Mouse (Mus musculus) forebrain, embryonic 10.5 days (tissue): ENCODE measurements around the gene Glg1. TPM values are rescaled to one million over a fixed set of nuclear protein-coding genes. Genes with fewer than 3 reads are reported as not detected.
"Not testable (repeated sequence)": the region's sequence is repeated elsewhere in the genome, so short reads cannot be mapped to it uniquely, and the experiment has no call there.

Experiments used
- DNase-seq: peaks from one replicate; pipeline ENCODE4 v3.0.0-alpha.2; 2017; ENCODE audit warnings: low spot score; ENCODE audit errors: extremely low spot score
- H3K27ac ChIP-seq: fragments of 300-500 bp; sonication (generic); 2 replicates; pipeline ENCODE4 v1.5.1; 2016; ENCODE audit warnings: mild to moderate bottlenecking
- H3K27me3 ChIP-seq: fragments of 300-500 bp; sonication (generic); 2 replicates; pipeline ENCODE4 v1.6.1; 2016; ENCODE audit warnings: mild to moderate bottlenecking; ENCODE audit not compliant: poor library complexity, severe bottlenecking
- H3K36me3 ChIP-seq: fragments of 300-500 bp; sonication (generic); replicated peaks from 2 replicates; pipeline ENCODE4 v1.6.1; 2016; ENCODE audit warnings: mild to moderate bottlenecking, moderate library complexity
- H3K4me1 ChIP-seq: fragments of 300-500 bp; sonication (generic); 2 replicates; pipeline ENCODE4 v1.6.1; 2016
- H3K4me3 ChIP-seq: fragments of 300-500 bp; sonication (generic); 2 replicates; pipeline ENCODE4 v1.5.1; 2016; ENCODE audit warnings: mild to moderate bottlenecking, moderate library complexity
- H3K9me3 ChIP-seq: fragments of 300-500 bp; sonication (generic); 2 replicates; pipeline ENCODE4 v1.6.1; 2016; ENCODE audit warnings: mild to moderate bottlenecking, moderate library complexity
- WGBS: fragments of 180-500 bp; shearing (Covaris S2); methylation state at CpG from one replicate; pipeline ENCODE4 v1.1.7; 2016; 5-methylcytosine and 5-hydroxymethylcytosine counted together
- microRNA-seq: library from miRNA; unstranded; fragments of <30 nt; microRNA quantifications from one replicate; pipeline ENCODE4, GENCODE M21; 2017
- polyA plus RNA-seq: library from polyadenylated mRNA; unstranded; fragments of >200 nt; fragmentation: Nextera tagmentation; extraction: Ambion mirVana; gene quantifications from 2 replicates; pipeline ENCODE4 v1.2.1, GENCODE M21; 2016

Gene Glg1
- polyA plus RNA-seq, 1 experiment from 2014 or later: 53.0 TPM

DNA sequence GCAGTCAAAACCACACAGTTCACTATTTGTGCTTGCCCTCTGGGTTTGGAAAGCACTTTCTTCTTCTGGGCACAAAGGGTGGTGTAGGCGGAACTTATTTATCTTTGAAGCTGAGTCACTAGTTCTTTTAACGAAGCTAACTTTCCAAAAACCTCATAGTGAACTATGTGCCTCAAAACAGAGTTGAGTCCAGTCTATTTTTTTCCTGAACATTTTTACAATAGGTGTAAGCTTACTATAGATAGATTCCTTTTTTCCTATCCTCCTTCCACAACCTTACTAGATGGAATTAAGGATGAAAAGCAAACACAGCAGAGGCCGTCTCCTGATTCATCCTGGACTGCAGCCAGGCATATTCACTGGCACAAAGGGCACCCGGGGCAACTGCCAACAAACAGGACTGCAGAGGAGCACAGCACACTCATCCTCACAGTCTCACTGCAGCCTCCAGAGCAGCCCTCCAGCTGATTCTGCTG is 73.5 kb downstream of the Glg1 start:
- no peaks in the 10 kb centered on the region for H3K4me1 ChIP-seq
- no peak for DNase-seq
- H3K27ac ChIP-seq: no peak overlapping the region
- no peak overlapping the region for H3K4me3 ChIP-seq
- 90% methylated on average over 4 of the region's 4 CpGs for WGBS
- H3K36me3 ChIP-seq: peaks cover 86% of the 10 kb centered on the region
- no peaks in the 10 kb centered on the region for H3K9me3 ChIP-seq
- H3K27me3 ChIP-seq: no peaks in the 10 kb centered on the region

DNA sequence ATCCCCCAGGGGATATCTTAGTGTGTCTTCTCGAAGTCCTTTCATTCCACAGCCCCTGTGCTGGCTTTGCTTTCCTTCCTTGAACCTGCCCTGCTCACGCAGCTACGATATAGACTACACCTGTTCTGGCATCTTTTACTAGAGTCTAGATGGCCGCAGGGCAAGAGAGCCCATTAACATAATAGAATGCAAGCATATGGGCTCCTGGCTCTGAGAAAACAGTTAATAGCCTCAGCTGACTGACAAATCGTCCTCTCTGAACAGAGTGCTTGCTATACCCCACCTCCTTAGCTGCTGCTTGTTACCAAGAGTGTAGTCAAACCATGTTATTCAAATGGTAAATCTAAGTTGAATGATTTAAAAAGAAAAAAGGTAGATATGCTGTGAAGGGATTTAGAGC is 87.4 kb downstream of the Glg1 start:
- WGBS: 87% methylated on average over 5 of the region's 5 CpGs
- H3K27me3 ChIP-seq: no peaks in the 10 kb centered on the region
- H3K36me3 ChIP-seq: peaks cover 100% of the 10 kb centered on the region

DNA sequence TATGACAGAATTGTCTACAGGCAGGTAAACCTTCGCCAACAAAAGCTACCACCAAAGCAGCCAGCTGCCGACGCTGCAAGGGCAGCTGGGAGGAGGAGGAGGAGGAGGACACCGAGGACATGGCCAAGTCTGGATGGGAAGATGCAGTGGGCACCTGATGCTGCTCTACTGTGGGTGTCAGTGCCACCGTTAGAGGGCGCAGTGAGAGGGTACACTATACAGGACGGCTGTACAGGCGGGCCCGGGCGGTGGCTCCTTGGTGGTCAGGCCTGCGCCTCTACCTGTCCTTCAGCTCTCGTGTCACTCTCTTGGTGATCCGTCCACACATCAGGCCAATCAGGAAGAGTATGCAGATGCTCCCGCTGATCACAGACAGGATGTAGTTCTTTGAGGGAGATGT is 101.4 kb downstream of the Glg1 start:
- peak; percentile 50 for DNase-seq
- H3K9me3 ChIP-seq: no peaks in the 10 kb centered on the region
- H3K27ac ChIP-seq: no peak overlapping the region
- H3K4me3 ChIP-seq: no peak overlapping the region
- H3K27me3 ChIP-seq: no peaks in the 10 kb centered on the region
- H3K4me1 ChIP-seq: no peaks in the 10 kb centered on the region
- WGBS: 48% methylated on average over 14 of the region's 14 CpGs
- peaks cover 98% of the 10 kb centered on the region for H3K36me3 ChIP-seq

More for the DNA sequence above, 87.4 kb downstream of the Glg1 start:
- Histone ChIP-seq H3K9me3 (no peaks in the 10 kb centered on the region), H3K4me3 (no peak overlapping the region), H3K4me1 (no peaks in the 10 kb centered on the region), H3K27ac (no peak overlapping the region)
- DNase-seq: no peak

DNA sequence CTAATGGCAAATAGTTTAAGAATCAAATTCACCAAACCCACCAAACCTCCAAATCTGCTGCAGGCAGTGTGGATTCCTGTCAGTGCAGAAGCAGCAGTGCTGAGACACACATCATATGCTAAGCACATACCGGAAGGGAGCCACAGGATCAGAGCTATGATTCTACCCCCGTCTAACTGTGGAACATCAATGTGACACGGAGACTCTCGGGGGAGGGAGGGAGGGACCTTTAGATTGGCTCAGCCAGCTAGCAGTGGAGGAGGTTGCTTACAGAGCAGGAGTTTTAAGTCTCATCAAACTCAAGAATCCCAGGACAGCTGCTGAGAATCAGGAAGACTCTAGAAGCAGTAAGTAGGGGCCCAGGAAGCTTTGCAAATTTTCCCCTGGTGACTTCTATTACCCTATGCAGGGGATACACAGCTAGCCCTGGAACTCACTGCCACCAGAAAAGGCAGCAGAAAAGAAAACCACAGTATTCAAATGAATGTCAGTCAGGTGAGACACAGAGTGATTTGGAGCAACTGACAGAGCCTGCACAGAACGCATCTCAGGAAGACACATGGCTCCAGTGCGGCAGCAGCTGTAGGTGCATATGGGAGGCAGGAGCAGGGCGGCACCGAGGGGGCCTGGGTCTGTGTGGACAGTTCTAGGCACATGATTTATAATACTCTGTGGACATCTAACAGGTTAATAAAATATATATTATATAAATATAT is 103.1 kb downstream of the Glg1 start:
- H3K9me3 ChIP-seq: no peaks in the 10 kb centered on the region
- H3K27me3 ChIP-seq: no peaks in the 10 kb centered on the region
- no peak overlapping the region for H3K27ac ChIP-seq
- peaks cover 87% of the 10 kb centered on the region for H3K36me3 ChIP-seq
- H3K4me3 ChIP-seq: no peak overlapping the region
- 94% methylated on average over 8 of the region's 8 CpGs for WGBS
- DNase-seq: no peak
- no peaks in the 10 kb centered on the region for H3K4me1 ChIP-seq

DNA sequence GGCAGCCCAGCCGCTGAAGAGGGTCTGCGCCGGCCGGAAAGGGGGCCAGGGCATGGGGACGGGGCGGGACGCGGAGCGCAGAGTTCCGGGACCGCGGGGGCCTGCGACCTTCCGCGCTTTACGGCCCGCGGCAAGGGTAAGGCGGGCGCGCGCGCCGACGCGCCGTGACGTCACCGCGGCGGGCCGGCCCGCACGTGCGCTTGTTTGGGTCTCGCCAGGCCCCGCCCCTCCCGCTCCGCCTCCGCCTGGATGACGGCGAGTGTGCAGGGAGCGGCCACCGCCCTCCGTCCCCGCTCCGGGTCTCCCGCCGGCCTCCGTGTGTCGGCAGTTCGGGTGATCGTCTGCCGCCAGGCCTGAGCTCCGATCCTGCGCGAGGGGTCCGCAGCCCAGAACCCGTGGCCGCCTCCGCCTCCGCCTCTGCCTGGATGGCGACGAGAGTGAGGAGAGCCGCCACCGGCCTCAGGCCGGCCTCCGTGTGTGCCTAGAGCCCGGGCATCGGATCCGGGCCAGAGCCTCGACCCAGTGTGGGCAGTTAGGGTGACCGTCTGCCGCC is 113.5 kb downstream of the Glg1 start:
- DNase-seq: peak; percentile 88
- H3K27me3 ChIP-seq, H3K9me3 ChIP-seq, H3K36me3 ChIP-seq: not testable (repeated sequence)
- Histone ChIP-seq H3K27ac (peak overlapping the region; percentile 76), H3K4me1 (peaks cover 19% of the 10 kb centered on the region), H3K4me3 (peak overlapping the region; percentile 63)
- WGBS: under 1% methylated on average over 73 of the region's 74 CpGs

DNA sequence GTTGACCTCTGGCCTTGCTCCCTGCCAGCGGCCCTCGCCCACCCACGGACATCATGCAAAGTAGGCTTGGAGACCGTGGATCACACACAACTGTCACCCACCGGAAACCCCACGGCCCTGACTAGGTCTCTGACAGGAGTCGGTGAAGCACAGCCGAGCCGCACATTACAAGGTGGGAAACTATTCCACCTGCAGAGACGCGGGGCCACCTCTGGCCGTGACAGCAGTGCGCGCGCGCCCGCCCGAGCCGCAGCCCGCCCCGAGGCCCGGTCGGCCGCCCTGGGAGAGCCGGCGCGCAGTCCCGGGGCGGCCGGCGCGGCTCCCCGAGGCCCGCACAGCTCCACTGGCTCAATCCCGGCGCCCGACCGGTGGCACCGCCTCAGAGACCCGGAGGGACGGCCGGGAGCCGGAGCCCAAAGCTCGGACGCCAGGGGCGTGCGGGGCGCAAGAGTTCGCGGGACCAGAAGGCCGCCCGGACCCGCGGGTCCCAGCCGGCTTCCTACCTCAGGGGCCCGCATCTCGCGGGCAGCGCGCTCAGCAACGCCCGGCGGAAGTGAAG is 114.0 kb downstream of the Glg1 start:
- peak overlapping the region; percentile 76 for H3K27ac ChIP-seq
- WGBS: under 1% methylated on average over 63 of the region's 63 CpGs

DNA sequence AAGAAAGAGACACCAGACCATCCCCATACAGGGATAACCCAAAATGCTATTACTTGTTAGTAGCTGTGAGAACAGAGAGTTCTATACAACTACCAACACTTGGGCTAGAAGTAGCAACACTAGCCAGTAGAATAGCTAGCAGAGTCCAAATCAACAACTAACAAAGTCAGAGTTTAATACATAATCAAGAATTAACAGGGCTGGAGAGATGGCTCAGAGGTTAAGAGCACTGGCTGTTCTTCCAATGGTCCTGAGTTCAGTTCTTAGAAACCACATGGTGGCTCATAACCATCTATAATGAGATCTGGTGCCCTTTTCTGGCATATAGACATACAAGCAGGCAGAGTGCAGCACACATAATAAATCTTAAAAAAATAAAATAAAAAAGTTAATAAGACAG is 116.5 kb downstream of the Glg1 start:
- peaks cover 22% of the 10 kb centered on the region for H3K36me3 ChIP-seq
- no peak overlapping the region for H3K27ac ChIP-seq
- DNase-seq: no peak
- no peak overlapping the region for H3K4me3 ChIP-seq
- H3K4me1 ChIP-seq: peaks cover 19% of the 10 kb centered on the region
- no peaks in the 10 kb centered on the region for H3K9me3 ChIP-seq
- no peaks in the 10 kb centered on the region for H3K27me3 ChIP-seq

More for the DNA sequence above, 114.0 kb downstream of the Glg1 start:
- H3K4me3 ChIP-seq: peak overlapping the region; percentile 63
- H3K9me3 ChIP-seq, H3K36me3 ChIP-seq, H3K27me3 ChIP-seq: not testable (repeated sequence)
- DNase-seq: peak; percentile 21
- H3K4me1 ChIP-seq: peaks cover 19% of the 10 kb centered on the region

DNA sequence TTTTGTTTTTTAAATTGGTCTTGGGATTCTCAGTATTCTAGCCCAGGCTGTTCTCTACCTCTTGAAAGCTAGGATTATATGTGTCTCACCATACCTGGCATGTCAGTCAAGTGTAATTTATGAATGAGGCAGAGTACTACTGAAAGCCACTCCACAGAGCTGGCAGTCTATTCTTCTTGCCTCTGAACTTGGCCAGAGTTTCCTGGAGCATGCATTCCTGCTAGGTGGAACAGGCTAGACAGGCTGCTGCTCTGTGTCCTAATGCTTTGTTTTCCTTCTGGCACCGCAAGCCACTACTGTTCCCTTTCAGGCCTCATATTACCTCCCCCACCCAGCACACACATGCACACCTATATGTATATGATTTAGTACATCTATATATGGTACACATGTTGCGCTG is 128.3 kb downstream of the Glg1 start:
- WGBS: 96% methylated on average over 2 of the region's 2 CpGs
- Histone ChIP-seq H3K27me3 (no peaks in the 10 kb centered on the region), H3K9me3 (no peaks in the 10 kb centered on the region), H3K27ac (no peak overlapping the region), H3K4me1 (no peaks in the 10 kb centered on the region), H3K36me3 (peaks cover 90% of the 10 kb centered on the region), H3K4me3 (no peak overlapping the region)
- no peak for DNase-seq

DNA sequence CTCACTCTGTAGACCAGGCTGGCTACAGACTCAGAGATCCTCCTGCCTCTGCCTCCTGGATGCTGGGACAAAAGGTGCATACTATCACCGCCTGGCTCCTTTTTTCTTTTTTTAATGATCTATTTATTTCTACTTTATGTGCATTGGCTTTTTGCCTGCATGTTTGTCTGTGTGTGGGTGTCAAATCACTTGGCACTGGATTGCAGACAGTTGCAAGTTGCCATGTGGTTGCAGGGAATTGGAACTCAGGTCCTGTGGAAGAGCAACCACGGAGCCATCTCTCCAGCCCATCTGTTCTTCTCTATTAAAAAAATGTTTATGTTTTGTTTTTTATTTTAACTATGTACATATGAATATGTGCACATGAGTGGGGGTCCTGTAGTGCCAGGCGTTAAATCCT is 139.5 kb downstream of the Glg1 start:
- 95% methylated on average over 3 of the region's 3 CpGs for WGBS
- Histone ChIP-seq H3K4me3 (no peak overlapping the region), H3K36me3 (peaks cover 96% of the 10 kb centered on the region), H3K9me3 (no peaks in the 10 kb centered on the region), H3K4me1 (no peaks in the 10 kb centered on the region), H3K27me3 (no peaks in the 10 kb centered on the region), H3K27ac (no peak overlapping the region)
- DNase-seq: no peak

DNA sequence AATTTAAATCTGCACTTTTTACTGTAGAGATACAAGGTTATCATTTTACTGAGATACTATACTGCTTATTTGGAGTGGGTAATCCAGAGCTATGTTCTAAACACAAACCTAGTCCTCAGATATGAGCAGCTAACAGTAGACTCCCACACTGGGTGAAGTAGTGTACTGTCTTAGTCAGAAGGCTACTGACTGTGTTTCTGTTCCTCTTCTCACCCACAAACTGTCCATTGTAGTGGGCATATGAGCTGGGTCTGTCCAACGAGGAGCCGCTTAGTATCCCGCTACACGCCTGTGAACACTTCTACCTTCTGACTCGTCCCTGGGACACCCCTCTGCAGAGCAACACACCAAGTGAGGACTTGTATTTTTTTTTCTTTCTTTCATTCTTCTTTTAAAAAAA is 144.1 kb downstream of the Glg1 start:
- H3K4me1 ChIP-seq: no peaks in the 10 kb centered on the region
- WGBS: 94% methylated on average over 5 of the region's 5 CpGs
- H3K27me3 ChIP-seq: no peaks in the 10 kb centered on the region
- H3K9me3 ChIP-seq: no peaks in the 10 kb centered on the region
- H3K36me3 ChIP-seq: peaks cover 85% of the 10 kb centered on the region
- no peak for DNase-seq
- no peak overlapping the region for H3K4me3 ChIP-seq
- H3K27ac ChIP-seq: no peak overlapping the region

Small RNA genes within 50 kb of the gene (microRNA-seq; reads per million reads assigned to microRNA genes)
- gene Gm23193: not detected

Other genes with a start within 250 kb of the Glg1 start
- gene Ddx19b, start 227.5 kb downstream of the Glg1 start, polyA plus RNA-seq: 11.8 and 12.4 TPM in 2 replicates
- 87.6 and 91.2 TPM in 2 replicates for gene Aars, start 226.1 kb downstream of the Glg1 start, polyA plus RNA-seq
- gene Exosc6, start 202.9 kb downstream of the Glg1 start, polyA plus RNA-seq: 7.6 and 14.8 TPM in 2 replicates
- 1.6 and 2.9 TPM in 2 replicates for gene Clec18a, start 166.8 kb downstream of the Glg1 start, polyA plus RNA-seq
- 11.9 and 12.3 TPM in 2 replicates for gene Pdpr, start 164.6 kb downstream of the Glg1 start, polyA plus RNA-seq
- 107 and 110 TPM in 2 replicates for gene Rfwd3, start 41.0 kb upstream of the Glg1 start, polyA plus RNA-seq
- gene Mlkl, start 79.0 kb upstream of the Glg1 start, polyA plus RNA-seq: 0.26 and 0.42 TPM in 2 replicates
- gene Fa2h, start 134.6 kb upstream of the Glg1 start, polyA plus RNA-seq: not detected in 2 replicates